Mouse (Mus musculus): ENCODE data around the gene Fam189a1.

The Fam189a1 gene

DNA sequence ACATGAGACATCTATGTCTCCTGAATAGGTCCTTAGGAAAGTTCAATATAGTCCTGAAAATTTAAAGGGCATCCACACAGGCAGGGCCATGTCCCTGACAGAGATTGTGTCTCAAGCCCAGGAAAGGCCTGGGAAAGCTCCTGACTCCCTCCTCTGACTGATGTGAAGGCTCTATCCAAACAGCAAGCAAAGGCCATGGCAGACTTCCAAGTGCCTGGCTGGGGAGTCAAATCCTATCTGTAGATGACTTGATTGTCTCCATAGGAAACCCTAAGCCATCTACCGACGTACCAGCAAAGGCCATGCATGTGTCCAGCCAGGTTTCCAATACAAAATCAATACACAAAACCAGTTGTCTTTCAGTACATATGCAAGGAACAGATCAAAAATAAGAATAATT lies 54.7 kb downstream of the Fam189a1 start:
- DNase-seq = no peak

DNA sequence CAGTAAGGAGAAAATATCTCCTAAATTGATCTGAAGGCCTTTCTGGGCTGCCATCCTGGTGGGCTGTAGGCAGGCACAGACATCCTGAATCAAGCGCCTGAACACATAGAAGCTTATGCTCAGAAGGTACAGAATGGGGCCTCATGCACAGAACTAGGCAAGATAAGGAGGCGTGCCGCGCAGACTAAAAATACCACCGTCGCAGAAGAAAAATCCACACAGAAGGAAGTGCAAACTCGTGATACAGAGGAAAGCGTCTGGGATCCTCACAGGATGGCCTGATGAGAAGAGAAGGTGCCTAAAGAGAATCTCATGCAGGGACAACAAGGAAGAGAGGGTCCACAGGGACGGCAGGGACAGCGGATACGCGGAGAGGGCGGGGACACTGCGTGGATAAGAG lies 58.7 kb downstream of the Fam189a1 start:
- no peak for DNase-seq

DNA sequence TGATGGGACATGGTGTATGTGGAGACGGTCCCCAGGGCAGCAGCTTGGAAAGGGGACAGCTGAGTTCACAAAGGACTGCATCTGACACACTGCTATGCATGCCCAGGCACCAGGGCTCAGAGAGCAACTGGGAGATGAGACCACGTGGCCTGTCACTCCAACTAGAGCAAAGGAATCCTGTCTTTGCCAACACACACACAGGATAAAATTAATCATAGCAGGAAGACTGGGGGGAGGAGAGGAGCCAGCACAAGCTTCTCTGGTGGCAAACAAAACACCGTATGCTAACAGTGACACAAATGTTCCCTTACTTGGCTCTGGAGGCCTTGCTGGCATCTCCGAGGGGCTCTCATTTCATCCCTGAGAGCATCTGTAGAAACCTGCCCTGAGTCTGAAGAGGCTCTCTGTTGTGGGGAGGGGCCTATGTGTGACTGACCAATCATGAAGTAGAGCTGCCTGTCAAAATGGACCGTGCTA lies 60.7 kb downstream of the Fam189a1 start:
- peak; percentile 34 for DNase-seq

DNA sequence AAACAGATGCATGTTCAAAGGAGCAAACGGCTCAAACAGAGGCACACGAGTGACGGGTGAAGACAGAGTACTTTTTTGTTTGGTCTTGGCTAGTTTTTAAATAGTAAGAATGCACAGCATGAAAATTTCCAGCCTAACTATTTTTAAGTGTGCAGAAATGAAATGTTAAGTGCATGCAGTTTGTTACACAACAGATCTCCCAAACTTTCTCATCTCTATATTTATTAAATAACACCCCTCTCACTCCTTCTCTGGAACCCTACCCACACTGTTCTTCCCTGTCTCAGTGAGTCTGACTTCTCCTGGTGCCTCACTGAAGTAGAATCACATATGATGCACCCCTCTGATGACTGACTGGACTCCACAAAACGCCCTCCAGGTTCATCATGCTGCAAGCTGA lies 63.1 kb downstream of the Fam189a1 start:
- no peak for DNase-seq

DNA sequence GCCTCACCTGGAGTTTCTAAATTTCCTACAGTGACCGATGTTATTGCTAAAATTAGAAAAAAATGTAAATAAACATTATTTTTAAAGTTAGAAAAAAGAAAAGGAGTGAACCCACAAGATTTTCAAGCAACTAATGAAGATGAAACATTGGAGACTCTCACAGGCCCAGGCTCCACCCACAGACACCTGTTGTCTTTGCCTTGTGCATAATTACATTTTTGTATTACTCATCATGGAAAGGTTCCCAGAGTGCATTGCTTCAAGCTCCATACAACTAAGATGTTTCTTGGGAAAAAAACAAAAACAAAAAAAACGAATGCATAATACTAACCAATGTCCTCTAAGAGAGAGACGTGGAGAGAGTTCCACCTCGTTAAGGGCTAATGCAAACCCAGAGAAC lies 64.9 kb downstream of the Fam189a1 start:
- no peak for DNase-seq

DNA sequence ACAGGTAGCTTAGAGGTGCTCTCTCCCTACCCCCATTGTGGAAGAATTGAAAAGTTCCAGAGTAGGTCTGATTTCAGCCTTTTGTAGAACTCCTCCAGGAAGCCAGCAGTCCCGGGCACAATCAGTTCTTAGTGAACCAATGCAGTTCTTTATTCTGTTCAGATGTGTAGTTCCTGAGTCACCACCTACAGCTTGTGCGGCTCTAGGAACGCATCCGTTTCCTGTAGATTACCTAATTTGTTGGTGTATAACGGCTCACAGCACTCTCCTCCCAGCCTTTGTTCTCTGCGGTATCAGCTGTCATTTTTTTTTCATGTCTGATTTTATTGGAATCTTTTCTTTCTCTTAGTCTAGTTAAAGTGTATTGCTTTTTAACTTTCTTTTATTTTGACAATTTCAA lies 70.4 kb downstream of the Fam189a1 start:
- DNase-seq = no peak

DNA sequence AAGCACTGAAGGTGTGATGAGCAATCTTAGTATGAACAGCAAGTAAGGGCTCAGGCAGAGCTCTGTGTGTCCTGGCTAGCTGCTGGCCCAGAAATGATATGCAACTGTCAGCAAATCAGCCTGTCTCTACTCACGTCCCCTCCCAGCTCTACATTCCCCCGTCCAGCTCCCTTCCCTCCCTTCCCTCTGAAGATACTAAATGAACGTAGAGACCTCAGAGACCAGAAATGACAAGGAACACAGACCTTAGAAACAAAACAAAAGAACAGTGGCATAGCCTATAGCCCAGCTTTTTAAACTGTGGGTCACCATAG lies 73.6 kb downstream of the Fam189a1 start:
- DNase-seq = no peak

DNA sequence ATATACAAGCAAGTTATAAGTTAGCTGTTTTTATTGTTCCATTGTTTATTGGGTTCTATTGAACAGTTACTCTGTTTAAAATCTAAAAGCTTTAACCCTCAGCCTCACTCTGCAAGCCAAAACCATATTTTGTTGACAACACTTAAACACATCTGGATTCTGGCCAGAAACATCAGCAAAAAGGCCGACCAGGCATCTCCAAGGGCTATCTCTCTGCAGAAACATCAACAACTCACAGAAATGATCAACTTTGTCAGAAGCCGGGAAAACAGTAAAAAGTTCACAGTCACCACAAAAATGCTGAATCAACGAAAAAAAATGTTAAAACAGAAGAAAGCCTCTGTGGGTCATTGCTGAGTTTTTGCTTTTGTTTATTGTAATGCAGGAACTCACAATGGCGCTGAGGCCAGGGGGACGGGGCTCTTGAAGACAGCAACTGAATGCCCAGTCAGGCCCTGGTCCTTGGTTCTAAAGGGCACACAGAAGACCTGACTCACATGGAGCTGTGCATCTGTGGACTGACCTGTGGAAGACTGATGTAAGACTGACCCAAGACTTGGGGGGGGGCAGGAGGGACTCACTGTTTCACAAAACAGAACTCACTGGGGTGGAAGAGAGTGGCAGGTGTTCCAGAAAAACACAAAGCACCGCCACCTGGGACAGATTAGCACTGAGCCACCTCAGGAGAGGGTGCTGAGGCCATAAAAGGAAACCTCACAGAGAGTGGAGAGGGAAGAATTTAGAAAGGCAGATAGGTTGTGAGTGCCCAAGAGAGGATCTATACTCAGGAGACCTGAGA lies 74.2 kb downstream of the Fam189a1 start:
- no peak for DNase-seq

DNA sequence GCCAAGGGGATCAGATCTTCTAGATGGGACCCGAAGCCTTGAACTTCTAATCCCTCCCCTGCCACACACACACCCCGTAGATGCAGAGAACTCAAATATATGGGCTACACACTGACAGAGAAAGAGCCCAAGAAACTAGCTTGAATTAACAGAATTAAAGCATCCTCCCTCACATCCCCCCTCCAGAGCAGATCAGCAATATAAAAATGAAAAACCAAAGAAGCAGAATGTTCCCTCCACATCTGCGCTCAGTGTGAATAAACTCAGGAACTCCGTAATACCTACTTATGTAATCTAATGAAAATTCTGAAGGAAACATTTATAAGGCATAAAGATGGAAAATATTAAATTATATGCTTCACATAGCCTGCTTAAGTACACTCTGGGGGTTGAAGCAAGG lies 80.2 kb downstream of the Fam189a1 start:
- no peak for DNase-seq

DNA sequence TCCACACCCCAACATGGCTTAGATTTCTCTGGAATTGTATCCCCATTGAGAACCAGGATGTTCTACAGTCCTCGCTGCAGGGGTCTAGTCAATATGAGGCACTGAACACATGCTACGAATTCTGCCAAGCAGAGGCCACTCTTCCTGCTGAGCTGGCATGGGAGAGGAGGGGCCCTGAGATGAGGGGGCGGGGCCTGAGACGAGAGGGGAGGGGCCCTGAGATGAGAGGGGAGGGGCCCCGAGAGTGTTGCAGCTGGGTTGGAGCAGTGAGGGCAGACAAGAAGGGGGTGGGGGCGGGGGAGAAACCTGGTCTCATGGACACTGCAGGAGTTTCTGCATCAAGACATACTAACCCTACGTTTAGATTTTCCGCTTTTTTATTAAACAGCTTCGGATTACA lies 82.2 kb downstream of the Fam189a1 start:
- no peak for DNase-seq

DNA sequence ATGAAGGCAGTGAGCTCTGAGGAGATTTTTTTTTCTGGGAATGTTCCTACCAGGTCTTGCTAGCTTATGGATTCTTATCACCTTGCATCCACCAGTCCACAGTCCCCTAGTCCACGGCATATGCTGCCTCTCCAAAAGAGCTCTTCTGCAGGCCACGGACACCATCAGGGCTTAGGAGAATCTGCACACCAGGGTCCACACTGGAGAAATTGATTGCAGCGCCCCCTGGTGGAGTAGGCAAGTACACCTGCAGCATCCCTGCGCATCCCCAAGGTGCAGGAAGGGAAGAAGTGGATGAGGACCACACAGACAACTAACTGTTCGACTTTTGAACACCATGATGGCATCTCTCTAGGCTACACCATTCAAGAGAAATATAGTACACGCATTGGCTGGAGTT lies 82.8 kb downstream of the Fam189a1 start:
- DNase-seq = peak; percentile 21

DNA sequence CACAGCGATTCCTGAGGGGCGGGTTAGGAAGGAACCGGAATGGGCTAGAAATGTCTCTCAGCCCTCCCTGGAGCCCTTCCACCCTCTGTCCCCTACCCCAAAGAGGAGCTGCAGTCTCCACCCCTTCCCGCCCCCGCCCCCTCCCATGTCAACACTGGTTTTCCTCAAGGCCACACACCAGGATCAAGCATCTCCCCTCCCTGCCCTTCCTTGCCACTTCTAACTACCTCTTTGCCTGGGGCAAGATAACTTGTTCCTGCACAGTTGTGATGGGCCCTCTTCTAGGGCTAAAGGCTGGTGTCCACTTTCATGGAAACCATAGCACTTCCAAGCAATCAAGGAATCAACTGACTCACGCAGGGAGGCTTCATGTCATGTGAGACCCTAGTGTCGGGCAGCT lies 90.2 kb downstream of the Fam189a1 start:
- no peak for DNase-seq

DNA sequence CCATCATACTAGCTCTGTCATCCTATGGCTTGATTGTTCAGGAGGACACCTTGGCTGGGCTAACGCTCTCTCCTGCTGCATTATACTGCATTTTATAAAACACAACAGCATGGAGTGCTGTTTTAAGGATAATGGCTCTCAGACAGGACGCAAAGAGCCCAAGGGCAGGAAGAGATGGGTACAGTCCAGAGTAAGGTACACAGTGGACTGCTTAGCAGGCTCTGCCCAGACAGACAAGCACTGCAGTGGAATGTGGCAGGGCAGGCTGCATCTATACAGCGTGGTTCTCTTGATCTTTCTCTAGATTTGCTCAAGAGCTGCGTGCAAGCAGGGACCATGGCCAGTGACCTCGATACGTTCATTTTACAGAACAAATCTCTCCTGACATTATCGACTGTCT lies 90.9 kb downstream of the Fam189a1 start:
- no peak for DNase-seq

DNA sequence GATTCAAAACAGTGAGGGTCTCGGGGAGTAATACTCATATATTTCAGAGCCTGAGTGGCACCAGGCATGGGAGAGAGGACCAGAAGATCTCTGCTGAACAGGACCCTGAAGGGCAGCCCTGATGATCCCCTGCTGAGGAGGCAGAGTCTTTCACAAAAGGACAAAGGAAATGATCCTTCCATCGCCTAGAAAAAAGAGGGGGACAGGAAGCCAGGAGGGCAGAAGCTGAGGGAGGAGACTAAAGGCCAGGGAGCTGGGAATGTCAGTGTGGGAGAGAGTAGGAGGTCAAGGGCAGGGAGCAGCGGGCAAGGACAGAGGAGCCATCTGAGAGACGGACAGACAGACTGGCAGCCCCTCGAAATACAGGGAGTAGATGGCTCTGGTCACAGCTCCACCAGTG lies 91.7 kb downstream of the Fam189a1 start:
- no peak for DNase-seq

DNA sequence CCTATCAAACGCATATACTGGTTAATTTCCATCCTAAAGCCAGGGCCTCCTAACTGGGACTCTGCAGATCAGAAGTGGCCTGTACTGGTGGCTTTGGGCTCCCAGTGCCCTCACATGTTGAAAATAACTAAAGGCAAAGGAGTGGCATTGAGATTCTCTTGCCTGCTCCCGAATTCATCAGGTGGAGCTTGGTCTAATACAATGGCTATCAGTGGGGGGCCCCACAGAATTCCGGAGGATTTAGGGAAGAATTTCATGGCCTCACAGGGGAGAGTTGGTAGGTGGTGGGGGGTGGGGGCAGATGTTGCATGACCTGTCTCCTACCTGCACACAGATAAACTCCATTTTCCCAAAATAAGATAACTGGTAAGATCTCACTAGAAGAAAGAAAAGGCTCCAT lies 92.3 kb downstream of the Fam189a1 start:
- no peak for DNase-seq

DNA sequence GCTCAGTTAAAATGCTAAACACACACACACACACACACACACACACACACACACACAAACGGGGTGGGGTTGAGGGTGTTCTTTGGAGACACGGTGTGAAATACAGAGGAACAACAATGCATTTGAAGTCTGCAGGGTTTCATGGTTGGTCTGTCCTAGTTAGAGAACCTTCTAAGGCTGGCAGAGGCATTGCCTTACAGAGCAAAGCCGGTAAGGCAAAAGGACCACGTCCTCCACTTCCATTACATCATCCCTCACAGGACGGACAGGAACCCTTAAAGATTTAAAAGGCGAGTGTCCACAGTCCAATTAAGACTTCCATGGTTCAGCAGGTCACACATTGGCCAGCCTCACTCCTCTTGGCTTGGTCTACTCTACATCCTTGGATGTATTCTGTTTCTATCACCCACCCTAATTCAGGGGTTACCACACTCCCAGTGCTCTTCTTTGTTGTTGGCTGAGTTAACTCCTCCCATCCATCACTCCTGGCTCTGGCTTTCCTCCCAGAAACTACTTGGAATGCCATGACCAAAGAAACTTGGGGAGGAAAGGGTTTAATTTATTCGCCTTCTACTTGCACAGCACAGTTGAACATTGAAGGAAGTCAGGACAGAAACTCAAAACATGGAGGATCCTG lies 96.1 kb downstream of the Fam189a1 start:
- no peak for DNase-seq

DNA sequence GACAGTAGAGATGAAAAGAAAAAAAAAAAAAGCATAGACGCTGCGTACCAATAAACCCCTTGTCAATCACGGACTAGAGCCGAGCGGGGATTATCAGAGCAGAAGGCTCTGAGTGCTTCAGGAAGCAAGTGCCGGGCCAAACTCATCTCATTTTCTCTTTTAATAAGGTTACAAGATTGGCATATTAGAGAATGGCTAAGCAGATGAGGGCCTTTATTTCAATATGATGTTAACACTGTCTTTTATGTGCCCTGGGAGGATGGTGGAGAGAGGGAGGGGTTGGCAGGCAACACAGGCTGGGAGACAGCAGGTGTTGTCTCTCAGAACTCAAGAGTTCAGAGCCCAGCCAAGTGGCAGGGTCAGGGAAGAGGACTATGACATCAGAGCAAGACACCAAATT lies 99.5 kb downstream of the Fam189a1 start:
- no peak for DNase-seq

DNA sequence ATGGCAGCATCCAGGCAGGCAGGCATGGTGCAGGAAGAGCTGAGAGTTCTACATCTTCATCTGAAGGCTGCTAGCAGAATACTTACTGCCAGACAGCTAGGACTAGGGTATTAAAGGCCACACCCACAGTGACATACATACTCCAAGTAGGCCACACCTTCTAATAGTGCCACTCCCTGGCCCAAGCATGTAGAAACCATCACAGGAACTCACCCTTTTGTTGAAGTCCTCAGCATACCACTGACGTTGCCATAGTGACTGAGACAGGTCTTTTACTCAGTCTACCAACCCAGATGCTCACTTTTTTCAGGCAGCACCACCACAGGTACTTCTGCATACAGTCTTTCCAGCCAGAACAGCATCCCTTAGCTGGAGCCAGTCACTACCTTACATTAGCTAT lies 104.4 kb downstream of the Fam189a1 start:
- no peak for DNase-seq

DNA sequence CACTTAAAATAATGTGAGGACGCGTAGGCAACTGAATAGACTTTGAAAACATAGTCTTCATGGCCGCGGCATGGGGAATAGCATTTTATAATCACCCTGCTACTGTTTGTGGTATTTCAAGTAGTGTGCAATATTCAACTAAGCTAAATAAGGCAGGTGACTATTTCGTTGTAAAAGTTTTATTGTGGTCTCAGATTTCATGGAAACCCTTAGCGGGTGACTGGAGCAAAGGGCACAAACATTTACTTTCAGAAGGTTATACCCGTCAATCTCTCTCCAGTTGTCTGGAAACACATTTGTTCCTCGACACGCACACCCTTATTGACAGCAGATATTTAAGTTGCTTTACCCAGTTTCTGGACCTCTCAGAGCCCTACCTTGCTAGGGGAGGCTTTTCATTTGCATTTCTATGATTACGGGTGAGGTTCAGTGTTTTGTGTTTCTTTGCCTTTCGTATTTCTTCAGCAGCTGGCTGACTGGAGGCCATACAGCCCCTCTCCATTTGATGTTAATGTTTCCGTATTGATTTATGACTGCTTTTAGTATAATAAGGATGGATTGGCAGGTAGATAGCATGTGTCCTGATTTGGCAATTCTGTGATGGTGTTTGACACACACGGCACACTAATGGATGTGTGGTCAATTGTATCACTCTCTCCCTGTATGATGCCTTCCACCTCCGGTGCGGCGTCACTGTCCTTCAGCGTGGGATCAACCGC lies 107.0 kb downstream of the Fam189a1 start:
- no peak for DNase-seq

DNA sequence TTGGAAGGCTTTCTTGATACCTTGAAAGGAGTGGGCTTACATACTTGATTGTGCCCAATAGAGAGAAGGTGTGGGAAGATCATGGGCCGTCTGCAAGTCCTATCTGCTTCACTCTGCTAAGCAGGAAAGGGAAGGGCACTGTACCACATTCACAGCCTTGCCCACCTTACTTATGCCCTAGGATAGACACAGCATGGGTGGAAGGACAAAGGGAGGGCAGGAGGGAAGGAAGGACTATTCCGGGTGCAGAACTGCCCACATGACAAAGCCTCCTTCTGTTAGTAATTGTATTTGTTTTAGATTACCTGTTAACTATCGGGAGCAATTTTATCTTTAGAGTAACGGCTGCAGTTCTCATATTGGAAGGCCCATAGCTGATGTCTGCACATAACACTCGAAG lies 108.7 kb downstream of the Fam189a1 start:
- DNase-seq = no peak

DNA sequence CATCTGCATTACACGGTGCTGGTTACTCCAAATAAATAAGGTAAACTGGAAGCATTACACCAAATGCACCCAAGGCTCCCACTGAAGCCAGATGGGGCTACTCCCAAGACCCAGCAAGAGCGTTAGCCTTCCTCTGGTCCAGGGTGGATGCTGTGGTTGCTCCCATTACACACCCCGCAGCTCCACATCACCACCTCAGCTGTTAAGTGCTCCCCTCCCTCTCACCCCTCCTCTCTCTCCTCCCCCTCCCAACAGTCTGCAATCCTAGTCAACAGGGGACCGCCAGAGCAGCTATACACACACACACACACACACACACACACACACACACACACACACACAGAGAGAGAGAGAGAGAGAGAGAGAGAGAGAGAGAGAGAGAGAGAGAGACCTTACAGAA lies 109.7 kb downstream of the Fam189a1 start:
- no peak for DNase-seq

DNA sequence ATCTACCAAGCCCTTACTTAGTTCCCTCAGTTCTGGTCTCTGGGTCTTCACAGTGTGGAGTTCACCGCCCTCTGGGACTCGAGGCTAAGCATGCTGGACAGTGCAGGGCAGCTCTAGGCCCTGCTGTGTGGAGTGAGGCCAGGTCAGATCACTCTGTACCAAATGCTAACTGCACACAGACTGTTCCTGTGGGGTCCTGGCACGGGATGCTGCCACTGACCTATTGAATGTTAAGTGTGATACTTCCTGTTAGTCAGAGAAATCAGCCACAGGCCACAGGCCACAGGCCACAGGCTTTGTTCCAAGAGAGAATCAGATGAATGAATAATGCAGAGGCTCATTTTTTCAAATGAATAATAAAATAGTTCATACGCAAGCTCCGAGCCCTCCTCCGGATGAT lies 112.1 kb downstream of the Fam189a1 start:
- peak; percentile 77 for DNase-seq

DNA sequence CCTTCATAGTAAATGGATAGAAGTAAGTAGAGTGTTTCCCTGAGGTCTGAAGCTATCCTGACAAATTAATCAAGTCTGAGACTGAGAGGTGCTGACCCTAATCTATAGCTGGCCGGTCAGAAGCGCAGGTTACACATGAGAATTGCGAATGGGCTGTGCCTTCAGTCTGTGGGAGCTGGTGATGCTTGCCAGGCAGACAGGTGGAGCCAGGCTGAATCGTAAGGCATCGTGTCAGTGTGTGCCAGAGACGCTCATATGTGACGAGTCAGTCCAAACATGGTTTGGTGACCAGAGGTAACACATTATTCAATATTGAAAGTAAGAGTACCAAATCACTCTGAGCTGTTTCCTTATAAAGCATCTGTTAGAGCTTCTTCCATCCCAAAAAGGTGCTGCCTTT lies 115.3 kb downstream of the Fam189a1 start:
- no peak for DNase-seq

DNA sequence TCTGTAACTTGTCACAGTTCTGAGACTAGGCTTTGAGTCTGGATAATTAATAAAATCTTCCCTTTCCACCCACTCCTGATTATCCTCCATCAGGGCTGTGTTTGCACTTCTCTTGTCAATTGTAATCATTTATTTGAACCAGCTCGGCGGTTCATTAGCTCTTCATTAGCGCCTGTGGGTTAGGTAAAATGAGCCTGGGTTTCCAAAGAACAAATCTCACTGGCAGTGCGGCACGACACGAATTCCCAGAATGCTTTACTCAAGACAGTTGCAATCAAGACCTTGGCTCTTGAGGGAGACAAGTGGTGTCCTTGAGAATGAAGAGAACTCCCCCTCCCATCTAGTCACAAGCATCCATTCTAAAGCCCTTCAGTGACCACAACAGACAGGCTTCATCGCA lies 124.6 kb downstream of the Fam189a1 start:
- no peak for DNase-seq
